16 mouse cellular contexts compared by ENCODE assay signal in genomic region chr10:98727130-98727529, GRCm38 (mm10).
"Had no signal": no experiment of that assay in that cellular context is flagged by ENCODE, and none has a peak within 500 bp of the region (broad histone marks: within the 10 kb centered on the region; RNA-seq: fewer than 3 reads in every experiment).

No protein-coding gene starts in this region.

- DNase-seq: retina, postnatal 1 day; right cerebral cortex, adult 18-20 months; right cerebral cortex, postnatal 14 days; right cerebral cortex, postnatal 25 days; right cerebral cortex, postnatal 4 days; spleen, adult 18-20 months; thymus, adult 18-20 months; thymus, adult 2 months; thymus, postnatal 14 days; thymus, postnatal 25 days; thymus, postnatal 36 days; thymus, postnatal 4 days had no signal

- H3K27me3 ChIP-seq: neural tube, embryonic 13.5 days; neural tube, embryonic 15.5 days; stomach, embryonic 15.5 days had no signal

- H3K36me3 ChIP-seq: neural tube, embryonic 13.5 days; neural tube, embryonic 15.5 days; stomach, embryonic 15.5 days had no signal

- H3K9me3 ChIP-seq: neural tube, embryonic 13.5 days; neural tube, embryonic 15.5 days; stomach, embryonic 15.5 days had no signal

- H3K9ac ChIP-seq: neural tube, embryonic 13.5 days; neural tube, embryonic 15.5 days; stomach, embryonic 15.5 days had no signal

- H3K27ac ChIP-seq: neural tube, embryonic 13.5 days; neural tube, embryonic 15.5 days; stomach, embryonic 15.5 days; stomach, postnatal 0 days had no signal

- H3K4me3 ChIP-seq: neural tube, embryonic 13.5 days; neural tube, embryonic 15.5 days; stomach, embryonic 15.5 days had no signal

- H3K4me1 ChIP-seq: neural tube, embryonic 13.5 days; neural tube, embryonic 15.5 days; stomach, embryonic 15.5 days had no signal

- H3K4me2 ChIP-seq: neural tube, embryonic 13.5 days; neural tube, embryonic 15.5 days; stomach, embryonic 15.5 days had no signal
